Mouse (Mus musculus): Measurements from ENCODE around the gene Sos1.
A peak's percentile ranks its signal among the peaks of the same experiment; 100 is the strongest.

The Sos1 gene

GRCm38 (mm10) chr17:80480031-80480854 is at the start of gene Sos1:
TSS of gene Sos1 (minus strand) at chr17:80480453.
- peak; percentile 99 for DNase-seq (ENCODE audit: extremely low spot score, low spot score)

GRCm38 (mm10) chr17:80523231-80523630 is 43.0 kb upstream of the Sos1 start:
- DNase-seq (ENCODE audit: extremely low spot score, low spot score) = no peak

- no peak for DNase-seq (ENCODE audit: extremely low spot score, low spot score)
Measured at GRCm38 (mm10) chr17:80522229-80522556, 41.9 kb upstream of the Sos1 start.

- no peak for DNase-seq (ENCODE audit: extremely low spot score, low spot score)
Measured at GRCm38 (mm10) chr17:80521521-80522228, 41.4 kb upstream of the Sos1 start.

- no peak for DNase-seq (ENCODE audit: extremely low spot score, low spot score)
Measured at GRCm38 (mm10) chr17:80520537-80520936, 40.3 kb upstream of the Sos1 start.

GRCm38 (mm10) chr17:80518811-80519210 is 38.6 kb upstream of the Sos1 start:
- DNase-seq (ENCODE audit: extremely low spot score, low spot score) = no peak

GRCm38 (mm10) chr17:80517244-80517643 is 37.0 kb upstream of the Sos1 start:
- no peak for DNase-seq (ENCODE audit: extremely low spot score, low spot score)

- no peak for DNase-seq (ENCODE audit: extremely low spot score, low spot score)
Measured at GRCm38 (mm10) chr17:80515956-80516355, 35.7 kb upstream of the Sos1 start.

GRCm38 (mm10) chr17:80515513-80515912 is 35.3 kb upstream of the Sos1 start:
- no peak for DNase-seq (ENCODE audit: extremely low spot score, low spot score)

GRCm38 (mm10) chr17:80513766-80514165 is 33.5 kb upstream of the Sos1 start:
- no peak for DNase-seq (ENCODE audit: extremely low spot score, low spot score)

GRCm38 (mm10) chr17:80510459-80510855 is 30.2 kb upstream of the Sos1 start:
- no peak for DNase-seq (ENCODE audit: extremely low spot score, low spot score)

- DNase-seq (ENCODE audit: extremely low spot score, low spot score) = no peak
Measured at GRCm38 (mm10) chr17:80509494-80510458, 29.5 kb upstream of the Sos1 start.

GRCm38 (mm10) chr17:80505766-80506165 is 25.5 kb upstream of the Sos1 start:
- DNase-seq (ENCODE audit: extremely low spot score, low spot score) = no peak

GRCm38 (mm10) chr17:80505342-80505741 is 25.1 kb upstream of the Sos1 start:
- no peak for DNase-seq (ENCODE audit: extremely low spot score, low spot score)

GRCm38 (mm10) chr17:80501805-80502172 is 21.5 kb upstream of the Sos1 start:
- no peak for DNase-seq (ENCODE audit: extremely low spot score, low spot score)

- DNase-seq (ENCODE audit: extremely low spot score, low spot score) = no peak
Measured at GRCm38 (mm10) chr17:80501037-80501804, 21.0 kb upstream of the Sos1 start.

GRCm38 (mm10) chr17:80500025-80500424 is 19.8 kb upstream of the Sos1 start:
- no peak for DNase-seq (ENCODE audit: extremely low spot score, low spot score)

- DNase-seq (ENCODE audit: extremely low spot score, low spot score) = no peak
Measured at GRCm38 (mm10) chr17:80498600-80499268, 18.5 kb upstream of the Sos1 start.

GRCm38 (mm10) chr17:80497183-80497601 is 16.9 kb upstream of the Sos1 start:
- no peak for DNase-seq (ENCODE audit: extremely low spot score, low spot score)

GRCm38 (mm10) chr17:80496607-80497170 is 16.4 kb upstream of the Sos1 start:
- DNase-seq (ENCODE audit: extremely low spot score, low spot score) = no peak
